Mouse (Mus musculus) hindbrain, embryonic 11.5 days (tissue): ENCODE data around the gene Zfyve27. TPM values are rescaled to one million over a fixed set of nuclear protein-coding genes. Genes with fewer than 3 reads are reported as not detected.
A peak's percentile ranks its signal among the peaks of the same experiment; 100 is the strongest.

Experiments
- ATAC-seq: fragments of 200-750 bp; cut with Nextera tagmentation; 2 replicates; pipeline ENCODE4 v1.8.0; 2017; ENCODE audit warnings: mild to moderate bottlenecking, moderate TSS enrichment, moderate library complexity; ENCODE audit not compliant: low FRiP score
- DNase-seq: peaks from one replicate; pipeline ENCODE4 v3.0.0-alpha.2; 2015; ENCODE audit warnings: low spot score
- H3K27ac ChIP-seq: fragments of 300-500 bp; sonication (generic); 2 replicates; pipeline ENCODE4 v1.5.1; 2014; ENCODE audit warnings: mild to moderate bottlenecking, low read depth, low read length
- H3K27me3 ChIP-seq: fragments of 300-500 bp; sonication (generic); 2 replicates; pipeline ENCODE4 v1.6.1; 2014; ENCODE audit warnings: mild to moderate bottlenecking, low read length, moderate library complexity, mixed read lengths; ENCODE audit not compliant: control insufficient read depth, insufficient read depth
- H3K36me3 ChIP-seq: fragments of 300-500 bp; sonication (generic); 2 replicates; pipeline ENCODE4 v1.6.1; 2014; ENCODE audit warnings: mild to moderate bottlenecking, low read length, moderate library complexity, mixed read lengths; ENCODE audit not compliant: control insufficient read depth, insufficient read depth
- H3K4me1 ChIP-seq: fragments of 300-500 bp; sonication (generic); replicated peaks from 2 replicates; pipeline ENCODE4 v1.6.1; 2014; ENCODE audit warnings: low read length, mixed read lengths; ENCODE audit not compliant: control insufficient read depth, insufficient read depth
- H3K4me2 ChIP-seq: fragments of 300-500 bp; sonication (generic); replicated peaks from 2 replicates; pipeline ENCODE4 v1.6.1; 2014; ENCODE audit warnings: mild to moderate bottlenecking, low read depth, low read length
- H3K4me3 ChIP-seq: fragments of 300-500 bp; sonication (generic); 2 replicates; pipeline ENCODE4 v1.5.1; 2014; ENCODE audit warnings: low read depth, low read length
- H3K9ac ChIP-seq: fragments of 300-500 bp; sonication (generic); 2 replicates; pipeline ENCODE4 v1.6.1; 2014; ENCODE audit warnings: low read depth, low read length
- H3K9me3 ChIP-seq: fragments of 300-500 bp; sonication (generic); 2 replicates; pipeline ENCODE4 v1.6.1; 2016; ENCODE audit warnings: low read length; ENCODE audit not compliant: control insufficient read depth
- WGBS: fragments of 180-500 bp; shearing (Covaris S2); extraction: QIAGEN DNeasy Blood & Tissue Kit; methylation state at CpG from one replicate; pipeline ENCODE4 v1.1.7; 2014; 5-methylcytosine and 5-hydroxymethylcytosine counted together
- polyA plus RNA-seq: library from polyadenylated mRNA; unstranded; fragments of >200 nt; fragmentation: Nextera tagmentation; extraction: Ambion mirVana; gene quantifications from 2 replicates; pipeline ENCODE4 v1.2.1, GENCODE M21; 2014

Gene Zfyve27
- polyA plus RNA-seq, 1 experiment from 2014 or later = 18.4 TPM

GRCm38 (mm10) chr19:42179356-42179755 lies 15.6 kb downstream of the Zfyve27 start:
- DNase-seq = no peak
- Histone ChIP-seq H3K27ac (no peak overlapping the region), H3K9ac (no peak overlapping the region), H3K27me3 (no peaks in the 10 kb centered on the region), H3K36me3 (peaks cover 4% of the 10 kb centered on the region; the same call in 1 of the 2 replicates), H3K4me2 (no peak overlapping the region), H3K4me3 (no peak overlapping the region), H3K9me3 (no peaks in the 10 kb centered on the region), H3K4me1 (no peaks in the 10 kb centered on the region)
- 93% methylated on average over 14 of the region's 14 CpGs for WGBS
- no peak for ATAC-seq

- Histone ChIP-seq H3K27ac (no peak overlapping the region), H3K4me2 (no peak overlapping the region), H3K36me3 (peaks cover 4% of the 10 kb centered on the region; the same call in 1 of the 2 replicates), H3K9ac (no peak overlapping the region), H3K4me1 (no peaks in the 10 kb centered on the region), H3K4me3 (no peak overlapping the region), H3K9me3 (no peaks in the 10 kb centered on the region), H3K27me3 (no peaks in the 10 kb centered on the region)
- 66% methylated on average over 6 of the region's 6 CpGs for WGBS
- DNase-seq = peak; percentile 42
- no peak for ATAC-seq
Measured at GRCm38 (mm10) chr19:42182673-42183072, 18.9 kb downstream of the Zfyve27 start.

- no peaks in the 10 kb centered on the region for H3K27me3 ChIP-seq
- H3K9ac ChIP-seq = no peak overlapping the region
- H3K9me3 ChIP-seq = no peaks in the 10 kb centered on the region
- DNase-seq (no peak), ATAC-seq (no peak)
- no peaks in the 10 kb centered on the region for H3K4me1 ChIP-seq
- no peak overlapping the region for H3K27ac ChIP-seq
- no peak overlapping the region for H3K4me3 ChIP-seq
- H3K36me3 ChIP-seq = no peaks in the 10 kb centered on the region; the same call in 1 of the 2 replicates
- WGBS = 89% methylated on average over 4 of the region's 4 CpGs
- H3K4me2 ChIP-seq = no peak overlapping the region
Measured at GRCm38 (mm10) chr19:42189735-42190134, 26.0 kb downstream of the Zfyve27 start.

GRCm38 (mm10) chr19:42190494-42190893 lies 26.7 kb downstream of the Zfyve27 start:
- 17% methylated on average over 5 of the region's 5 CpGs for WGBS
- no peak overlapping the region for H3K4me2 ChIP-seq
- H3K36me3 ChIP-seq = no peaks in the 10 kb centered on the region; the same call in 1 of the 2 replicates
- H3K9me3 ChIP-seq = no peaks in the 10 kb centered on the region
- no peak overlapping the region for H3K9ac ChIP-seq
- ATAC-seq = peak; percentile 45; the same call in 1 of the 2 replicates
- no peaks in the 10 kb centered on the region for H3K27me3 ChIP-seq
- no peak overlapping the region for H3K4me3 ChIP-seq
- DNase-seq = peak; percentile 82
- H3K4me1 ChIP-seq = no peaks in the 10 kb centered on the region
- no peak overlapping the region for H3K27ac ChIP-seq

- ATAC-seq (no peak), DNase-seq (no peak)
- 55% methylated on average over 2 of the region's 2 CpGs for whole genome bisulfite sequencing
Measured at GRCm38 (mm10) chr19:42193311-42193710, 29.6 kb downstream of the Zfyve27 start.

GRCm38 (mm10) chr19:42196378-42196777 lies 32.6 kb downstream of the Zfyve27 start:
- Histone ChIP-seq H3K27me3 (peaks cover 31% of the 10 kb centered on the region), H3K27ac (no peak overlapping the region), H3K4me1 (no peaks in the 10 kb centered on the region; the same call in 1 of the 2 replicates), H3K9me3 (no peaks in the 10 kb centered on the region), H3K4me2 (no peak overlapping the region), H3K4me3 (no peak overlapping the region), H3K36me3 (no peaks in the 10 kb centered on the region), H3K9ac (no peak overlapping the region)
- no peak for DNase-seq
- ATAC-seq = no peak
- WGBS = 73% methylated on average over 4 of the region's 4 CpGs

More at GRCm38 (mm10) chr19:42193311-42193710, 29.6 kb downstream of the Zfyve27 start:
- no peak overlapping the region for H3K27ac ChIP-seq
- H3K4me3 ChIP-seq = no peak overlapping the region
- H3K9me3 ChIP-seq = no peaks in the 10 kb centered on the region
- H3K9ac ChIP-seq = no peak overlapping the region
- H3K27me3 ChIP-seq = no peaks in the 10 kb centered on the region; the same call in 1 of the 2 replicates
- no peak overlapping the region for H3K4me2 ChIP-seq
- H3K4me1 ChIP-seq = no peaks in the 10 kb centered on the region
- no peaks in the 10 kb centered on the region; the same call in 1 of the 2 replicates for H3K36me3 ChIP-seq

- no peak for ATAC-seq
- 73% methylated on average over 4 of the region's 4 CpGs for WGBS
- Histone ChIP-seq H3K36me3 (no peaks in the 10 kb centered on the region), H3K9ac (no peak overlapping the region), H3K27me3 (peaks cover 37% of the 10 kb centered on the region), H3K4me2 (no peak overlapping the region), H3K4me1 (peaks cover 5% of the 10 kb centered on the region), H3K4me3 (no peak overlapping the region), H3K9me3 (no peaks in the 10 kb centered on the region), H3K27ac (no peak overlapping the region)
- DNase-seq = no peak
Measured at GRCm38 (mm10) chr19:42197066-42197465, 33.3 kb downstream of the Zfyve27 start.

- ATAC-seq (no peak), DNase-seq (no peak)
- Histone ChIP-seq H3K4me1 (peaks cover 6% of the 10 kb centered on the region), H3K4me2 (no peak overlapping the region), H3K9ac (no peak overlapping the region), H3K36me3 (no peaks in the 10 kb centered on the region), H3K27me3 (peaks cover 47% of the 10 kb centered on the region), H3K4me3 (no peak overlapping the region), H3K27ac (no peak overlapping the region), H3K9me3 (no peaks in the 10 kb centered on the region)
- WGBS = 51% methylated on average over 11 of the region's 11 CpGs
Measured at GRCm38 (mm10) chr19:42198026-42198425, 34.3 kb downstream of the Zfyve27 start.

GRCm38 (mm10) chr19:42201696-42202381 lies 38.1 kb downstream of the Zfyve27 start, which contains the start of gene Sfrp5:
Gene Sfrp5, minus strand, starts transcription at chr19:42202252.
- peaks cover 52% of the 10 kb centered on the region for H3K27me3 ChIP-seq
- under 1% methylated on average over 59 of the region's 60 CpGs for WGBS
- no peak within 1 kb of the TSS; the same call in 1 of the 2 replicates for H3K9ac ChIP-seq

More at GRCm38 (mm10) chr19:42201696-42202381, 38.1 kb downstream of the Zfyve27 start, which contains the start of gene Sfrp5:
- 0 out of 2 replicates have a peak, but pooled peaks have one; percentile 25 for ATAC-seq
- no peak within 1 kb of the TSS for H3K27ac ChIP-seq
- H3K4me2 ChIP-seq = peak within 1 kb of the TSS; percentile 34
- H3K36me3 ChIP-seq = no peaks in the 10 kb centered on the region
- peak; percentile 47 for DNase-seq
- no peaks in the 10 kb centered on the region for H3K9me3 ChIP-seq
- H3K4me1 ChIP-seq = peaks cover 6% of the 10 kb centered on the region
- peak within 1 kb of the TSS; percentile 16 for H3K4me3 ChIP-seq
